ENCODE assay signal across 11 mouse cellular contexts in genomic region chr8:104630111-104630479, GRCm38 (mm10). TPM values are rescaled to one million over a fixed set of nuclear protein-coding genes. Genes with fewer than 3 reads are reported as not detected.
DNase-seq lines count a peak whose midpoint lies in the region; ATAC-seq and TF ChIP-seq lines count a peak whose summit lies in the region.
"Had no signal": no experiment of that assay in that cellular context is flagged by ENCODE, and none has a peak within 500 bp of the region (broad histone marks: within the 10 kb centered on the region; RNA-seq: fewer than 3 reads in every experiment).

No protein-coding gene starts in this region.

- no peak for TF ChIP-seq CTCF in gastrocnemius, adult 2 months (IDR thresholded peaks at IDR 0.05)

- H3K4me2 ChIP-seq in neural tube, embryonic 11.5 days (ENCODE audit: low read depth), result peak overlapping the region; percentile 55
- peak overlapping the region; percentile 69 for H3K4me2 ChIP-seq in limb, embryonic 14.5 days (replicated peaks; ENCODE audit: low read depth, low read length, severe bottlenecking)
- peak overlapping the region; percentile 73 for H3K4me2 ChIP-seq in stomach, embryonic 15.5 days

- no peaks in the 10 kb centered on the region for H3K4me1 ChIP-seq in neural tube, embryonic 11.5 days (ENCODE audit: control insufficient read depth, insufficient read depth, low read length)
- peaks cover 22% of the 10 kb centered on the region; the same call in 1 of the 2 replicates for H3K4me1 ChIP-seq in limb, embryonic 14.5 days (ENCODE audit: control insufficient read depth, insufficient read depth, low read length)
- H3K4me1 ChIP-seq in stomach, embryonic 15.5 days, result peaks cover 27% of the 10 kb centered on the region

- peak overlapping the region; percentile 71 for H3K4me3 ChIP-seq in gastrocnemius, adult 2 months
- no peak overlapping the region for H3K4me3 ChIP-seq in neural tube, embryonic 11.5 days (ENCODE audit: low read depth, low read length)
- H3K4me3 ChIP-seq in limb, embryonic 14.5 days (replicated peaks; ENCODE audit: low read length), result peak overlapping the region; percentile 41
- H3K4me3 ChIP-seq in stomach, embryonic 15.5 days (replicated peaks), result peak overlapping the region; percentile 41

- H3K36me3 ChIP-seq in neural tube, embryonic 11.5 days (ENCODE audit: control insufficient read depth, insufficient read depth, low read length), result no peaks in the 10 kb centered on the region
- 0 out of 2 replicates have a peak, but pooled peaks cover 2% of the 10 kb centered on the region for H3K36me3 ChIP-seq in limb, embryonic 14.5 days (ENCODE audit: control insufficient read depth, insufficient read depth, low read length)
- H3K36me3 ChIP-seq in stomach, embryonic 15.5 days, result no peaks in the 10 kb centered on the region

- intact Hi-C loops in gastrocnemius, adult 2 months (cut with DNase I), result no loop called here
- intact Hi-C loops in gastrocnemius, postnatal 14 days (cut with DNase I; ENCODE audit: low total_unique reads), result no loop called here

- WGBS in neural tube, embryonic 11.5 days, result 41% methylated on average over 8 of the region's 8 CpGs
- 39% methylated on average over 8 of the region's 8 CpGs for WGBS in limb, embryonic 14.5 days
- 34% methylated on average over 8 of the region's 8 CpGs for WGBS in stomach, embryonic 15.5 days

- H3K27ac ChIP-seq in gastrocnemius, adult 2 months, result peak overlapping the region; percentile 75
- H3K27ac ChIP-seq in neural tube, embryonic 11.5 days (ENCODE audit: low read depth, low read length), result no peak overlapping the region
- no peak overlapping the region for H3K27ac ChIP-seq in limb, embryonic 14.5 days (replicated peaks; ENCODE audit: low read depth, low read length)
- no peak overlapping the region for H3K27ac ChIP-seq in stomach, embryonic 15.5 days

- H3K9me3 ChIP-seq in neural tube, embryonic 11.5 days (ENCODE audit: control insufficient read depth, low read length), result no peaks in the 10 kb centered on the region
- no peaks in the 10 kb centered on the region for H3K9me3 ChIP-seq in limb, embryonic 14.5 days (ENCODE audit: control insufficient read depth, low read length)
- no peaks in the 10 kb centered on the region for H3K9me3 ChIP-seq in stomach, embryonic 15.5 days
- H3K9me3 ChIP-seq: megakaryocyte, embryonic 14.5 days had no signal

- TF ChIP-seq POLR2A in limb, embryonic 14.5 days (IDR thresholded peaks at IDR 0.05; ENCODE audit: borderline replicate concordance, extremely low read depth, insufficient read depth, insufficient read length), result no peak

- peaks cover 21% of the 10 kb centered on the region for H3K27me3 ChIP-seq in neural tube, embryonic 11.5 days (ENCODE audit: control insufficient read depth, insufficient read depth, low read length)
- peaks cover 6% of the 10 kb centered on the region; the same call in 1 of the 2 replicates for H3K27me3 ChIP-seq in limb, embryonic 14.5 days (ENCODE audit: control insufficient read depth, insufficient read depth, low read length)
- peaks cover 4% of the 10 kb centered on the region for H3K27me3 ChIP-seq in stomach, embryonic 15.5 days (replicated peaks)

- DNase-seq in gastrocnemius, adult 2 months, result no peak
- no peak for DNase-seq in gastrocnemius, postnatal 14 days
- DNase-seq in neural tube, embryonic 11.5 days (ENCODE audit: low spot score), result no peak
- DNase-seq in neural tube, embryonic 10.5 days (ENCODE audit: extremely low spot score, low spot score), result no peak
- DNase-seq in limb, embryonic 14.5 days (ENCODE audit: low spot score), result no peak
- DNase-seq in left cerebral cortex, adult 9 months (ENCODE audit: low spot score in 2 of 2), result no peak
- no peak for DNase-seq in right cerebral cortex, postnatal 36 days (ENCODE audit: low spot score in 2 of 2)

- ATAC-seq in neural tube, embryonic 11.5 days (ENCODE audit: insufficient read depth, low FRiP score, low TSS enrichment), result no peak
- no peak for ATAC-seq in limb, embryonic 14.5 days (ENCODE audit: low FRiP score, low read depth)
- no peak for ATAC-seq in stomach, embryonic 15.5 days (ENCODE audit: insufficient read depth, low FRiP score, low read depth)

- no peak overlapping the region for H3K9ac ChIP-seq in neural tube, embryonic 11.5 days (ENCODE audit: low read length)
- 0 out of 2 replicates have a peak overlapping the region, but pooled peaks have one; percentile 50 for H3K9ac ChIP-seq in limb, embryonic 14.5 days (ENCODE audit: low read depth, low read length, severe bottlenecking)
- no peak overlapping the region for H3K9ac ChIP-seq in stomach, embryonic 15.5 days

RNA-seq across cellular contexts. Expression of gene Rrad, which starts 1.0 kb away (rescaled TPM):
- 1 to 10 TPM; 2.8 to 3.1 TPM for total RNA-seq in gastrocnemius, adult 2 months (2021)
- total RNA-seq in gastrocnemius, postnatal 14 days (2021), result 10 to 100 TPM in 1 of 2 experiments, 1 to 10 TPM in 1; 3.7 to 15.5 TPM
- polyA plus RNA-seq in neural tube, embryonic 11.5 days (2014; fragmentation: Nextera tagmentation; extraction: Ambion mirVana), result 2.9 and 4.3 TPM in 2 replicates
- polyA plus RNA-seq in limb, embryonic 14.5 days (2012; rRNA removed), result 21.4 and 22.5 TPM in 2 replicates
- 27.3 and 32.4 TPM in 2 replicates for polyA plus RNA-seq in limb, embryonic 14.5 days (2014; fragmentation: Nextera tagmentation; extraction: Ambion mirVana)
- 6.5 and 7.9 TPM in 2 replicates for polyA plus RNA-seq in stomach, embryonic 15.5 days (2015; fragmentation: Nextera tagmentation; extraction: Ambion mirVana)

RNA-seq across cellular contexts. Expression of gene Cdh16, which starts 5.9 kb away (rescaled TPM):
- total RNA-seq in gastrocnemius, adult 2 months (2021), result not detected
- not detected for total RNA-seq in gastrocnemius, postnatal 14 days (2021)
- 0.80 TPM in 1 of 2 replicates, not detected in the other for polyA plus RNA-seq in neural tube, embryonic 11.5 days (2014; fragmentation: Nextera tagmentation; extraction: Ambion mirVana)
- polyA plus RNA-seq in limb, embryonic 14.5 days (2012; rRNA removed), result 0.29 and 0.62 TPM in 2 replicates
- polyA plus RNA-seq in limb, embryonic 14.5 days (2014; fragmentation: Nextera tagmentation; extraction: Ambion mirVana), result 0.75 and 0.98 TPM in 2 replicates
- 0.92 and 2.7 TPM in 2 replicates for polyA plus RNA-seq in stomach, embryonic 15.5 days (2015; fragmentation: Nextera tagmentation; extraction: Ambion mirVana)
- polyA plus RNA-seq: cortical plate, adult 2 months; inflammation-experienced regulatory T-cells, adult 6 months had no signal

RNA-seq across cellular contexts. Expression of gene Ciao2b, which starts 11.7 kb away (rescaled TPM):
- total RNA-seq in gastrocnemius, adult 2 months (2021), result 10 to 100 TPM; 33.8 to 42.3 TPM
- 10 to 100 TPM; 27.1 to 32.0 TPM for total RNA-seq in gastrocnemius, postnatal 14 days (2021)
- polyA plus RNA-seq in neural tube, embryonic 11.5 days (2014; fragmentation: Nextera tagmentation; extraction: Ambion mirVana), result 96.9 and 99.1 TPM in 2 replicates
- polyA plus RNA-seq in limb, embryonic 14.5 days (2012; rRNA removed), result 71.1 and 91.9 TPM in 2 replicates
- polyA plus RNA-seq in limb, embryonic 14.5 days (2014; fragmentation: Nextera tagmentation; extraction: Ambion mirVana), result 78.4 and 81.9 TPM in 2 replicates
- polyA plus RNA-seq in stomach, embryonic 15.5 days (2015; fragmentation: Nextera tagmentation; extraction: Ambion mirVana), result 93.3 and 95.5 TPM in 2 replicates

RNA-seq across cellular contexts. Expression of gene Pdp2, which starts 38.8 kb away (rescaled TPM):
- 1 to 10 TPM; 4.0 to 4.6 TPM for total RNA-seq in gastrocnemius, adult 2 months (2021)
- 1 to 10 TPM; 3.9 to 4.7 TPM for total RNA-seq in gastrocnemius, postnatal 14 days (2021)
- 17.8 and 20.0 TPM in 2 replicates for polyA plus RNA-seq in neural tube, embryonic 11.5 days (2014; fragmentation: Nextera tagmentation; extraction: Ambion mirVana)
- 4.9 and 5.0 TPM in 2 replicates for polyA plus RNA-seq in limb, embryonic 14.5 days (2012; rRNA removed)
- polyA plus RNA-seq in limb, embryonic 14.5 days (2014; fragmentation: Nextera tagmentation; extraction: Ambion mirVana), result 9.3 and 9.7 TPM in 2 replicates
- polyA plus RNA-seq in stomach, embryonic 15.5 days (2015; fragmentation: Nextera tagmentation; extraction: Ambion mirVana), result 11.8 and 13.4 TPM in 2 replicates
